Mouse (Mus musculus): ENCODE data around the gene Mycbp2. TPM values are rescaled to one million over a fixed set of nuclear protein-coding genes. Genes with fewer than 3 reads are reported as not detected.

Mycbp2 gene
- polyA plus RNA-seq, 1 experiment from 2014 or later, result 29.0 TPM

- no peak for DNase-seq (ENCODE audit: low read depth, low spot score)
Observed at GRCm38 (mm10) chr14:103186076-103186475, 160.5 kb downstream of the Mycbp2 start.

GRCm38 (mm10) chr14:103180096-103180495, 166.5 kb downstream of the Mycbp2 start:
- no peak for TF ChIP-seq CTCF (IDR thresholded peaks at IDR 0.05)
- no peak for ATAC-seq
- no peaks in the 10 kb centered on the region for H3K27me3 ChIP-seq
- in situ Hi-C loops (cut with MboI; ENCODE audit: low pct_unique_long_range_greater_than_20kb), result no loop called here
- ChIA-PET CTCF (interaction anchor here (1.2 to 1.7 kb wide), 2 partner anchors 13 to 24 kb away, joined by 3 to 4 read pairs; no protein-coding TSS in a partner anchor), POLR2A (no interaction called here)
- DNase-seq (ENCODE audit: low read depth, low spot score), result no peak

More at GRCm38 (mm10) chr14:103186076-103186475, 160.5 kb downstream of the Mycbp2 start:
- TF ChIP-seq CTCF (IDR thresholded peaks at IDR 0.05), result no peak
- no peak for ATAC-seq
- POLR2A ChIA-PET, result no interaction called here
- CTCF ChIA-PET, result interaction anchor here (0.7 kb wide), 1 partner anchor 310 kb away, joined by 3 read pairs; no protein-coding TSS in a partner anchor
- H3K27me3 ChIP-seq, result no peaks in the 10 kb centered on the region
- in situ Hi-C loops (cut with MboI; ENCODE audit: low pct_unique_long_range_greater_than_20kb), result no loop called here

- TF ChIP-seq CTCF (IDR thresholded peaks at IDR 0.05), result no peak
- in situ Hi-C loops (cut with MboI; ENCODE audit: low pct_unique_long_range_greater_than_20kb), result no loop called here
- DNase-seq (ENCODE audit: low read depth, low spot score), result no peak
- CTCF ChIA-PET, result no interaction called here
- no peaks in the 10 kb centered on the region for H3K27me3 ChIP-seq
- no peak for ATAC-seq
- POLR2A ChIA-PET, result no interaction called here
Observed at GRCm38 (mm10) chr14:103162923-103163322, 183.7 kb downstream of the Mycbp2 start.

DNA sequence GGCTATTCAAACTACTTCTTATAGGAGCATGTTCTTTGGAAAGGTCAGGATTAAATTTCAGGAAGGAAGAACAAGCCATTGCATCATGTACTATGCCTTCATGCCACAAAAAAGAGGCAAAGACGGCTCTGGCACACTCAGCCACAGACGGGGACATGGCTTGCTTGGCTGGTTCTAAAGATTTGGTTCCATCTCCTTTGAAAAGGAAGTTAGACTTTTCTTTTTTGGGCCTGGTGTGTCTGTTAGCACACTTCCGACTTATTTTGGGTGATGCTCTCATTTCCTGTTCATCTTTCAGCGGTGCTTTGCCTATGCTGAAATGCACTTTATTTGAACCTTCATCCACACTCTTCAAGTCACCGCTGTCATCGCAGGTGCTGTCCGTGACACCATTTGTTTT, 190.9 kb downstream of the Mycbp2 start:
- ChIA-PET CTCF (no interaction called here), POLR2A (no interaction called here)
- in situ Hi-C loops (cut with MboI; ENCODE audit: low pct_unique_long_range_greater_than_20kb), result no loop called here
- DNase-seq (ENCODE audit: low read depth, low spot score) (no peak), ATAC-seq (no peak)
- no peaks in the 10 kb centered on the region for H3K27me3 ChIP-seq
- no peak for TF ChIP-seq CTCF (IDR thresholded peaks at IDR 0.05)

GRCm38 (mm10) chr14:103150139-103150538, 196.5 kb downstream of the Mycbp2 start:
- DNase-seq (ENCODE audit: low read depth, low spot score), result no peak
- no peak for TF ChIP-seq CTCF (IDR thresholded peaks at IDR 0.05)
- CTCF ChIA-PET, result no interaction called here
- ATAC-seq, result no peak
- POLR2A ChIA-PET, result no interaction called here
- in situ Hi-C loops (cut with MboI; ENCODE audit: low pct_unique_long_range_greater_than_20kb), result no loop called here
- H3K27me3 ChIP-seq, result no peaks in the 10 kb centered on the region

DNA sequence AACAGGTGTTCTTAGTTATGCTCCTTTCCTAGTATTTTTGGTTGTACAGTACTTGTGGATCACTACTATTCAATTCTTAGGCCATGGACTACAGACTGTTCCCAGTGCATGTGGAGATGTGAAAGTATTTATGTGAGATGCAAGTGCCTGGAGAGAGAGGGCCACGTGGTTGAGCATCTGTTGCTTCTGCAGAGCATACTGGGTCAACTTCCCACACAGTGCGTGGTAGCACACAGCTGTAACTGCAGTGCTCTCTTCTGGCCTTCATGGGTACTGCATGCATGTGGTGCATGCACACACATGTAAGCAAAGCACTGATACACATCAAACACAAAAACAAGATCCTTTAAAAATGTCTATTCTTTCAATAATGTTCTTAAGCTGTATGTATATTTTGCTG, 214.6 kb downstream of the Mycbp2 start:
- H3K27me3 ChIP-seq, result no peaks in the 10 kb centered on the region
- ATAC-seq, result no peak
- peak; percentile 68 for TF ChIP-seq CTCF (IDR thresholded peaks at IDR 0.05)
- DNase-seq (ENCODE audit: low read depth, low spot score), result no peak
- in situ Hi-C loops (cut with MboI; ENCODE audit: low pct_unique_long_range_greater_than_20kb), result no loop called here
- ChIA-PET POLR2A (no interaction called here), CTCF (interaction anchor here (0.9 to 2.5 kb wide), 2 partner anchors 11 to 38 kb away, joined by 3 to 10 read pairs; no protein-coding TSS in a partner anchor)

DNA sequence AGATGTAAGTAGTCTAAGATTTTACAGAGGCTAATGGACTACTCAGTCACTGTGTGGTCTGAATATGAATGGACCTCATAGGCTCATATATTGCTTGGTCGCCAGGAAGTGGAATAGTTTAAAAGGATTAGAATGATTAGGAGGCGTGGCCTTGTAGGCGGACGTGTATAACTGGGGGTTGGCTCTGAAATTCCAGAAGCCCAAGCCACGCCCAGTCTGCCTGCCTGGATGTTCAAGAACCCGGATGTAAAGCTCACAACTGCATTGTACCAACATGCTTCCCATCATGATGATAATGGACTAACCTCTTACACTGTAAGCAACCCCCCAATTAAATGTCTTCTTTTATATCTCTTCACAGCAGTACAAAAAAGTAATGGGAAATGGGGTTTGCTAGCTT, 220.9 kb downstream of the Mycbp2 start:
- CTCF ChIA-PET, result no interaction called here
- DNase-seq (ENCODE audit: low read depth, low spot score), result no peak
- POLR2A ChIA-PET, result interaction anchor here (0.7 kb wide), 1 partner anchor 31 kb away, joined by 4 read pairs; no protein-coding TSS in a partner anchor

GRCm38 (mm10) chr14:103114994-103115670, 231.5 kb downstream of the Mycbp2 start:
- no peak for TF ChIP-seq CTCF (IDR thresholded peaks at IDR 0.05)
- POLR2A ChIA-PET, result no interaction called here
- in situ Hi-C loops (cut with MboI; ENCODE audit: low pct_unique_long_range_greater_than_20kb), result no loop called here
- CTCF ChIA-PET, result no interaction called here
- ATAC-seq (no peak), DNase-seq (ENCODE audit: low read depth, low spot score) (no peak)
- no peaks in the 10 kb centered on the region for H3K27me3 ChIP-seq

More for the DNA sequence above, 220.9 kb downstream of the Mycbp2 start:
- no peak for ATAC-seq
- no peak for TF ChIP-seq CTCF (IDR thresholded peaks at IDR 0.05)
- in situ Hi-C loops (cut with MboI; ENCODE audit: low pct_unique_long_range_greater_than_20kb), result no loop called here
- no peaks in the 10 kb centered on the region for H3K27me3 ChIP-seq

GRCm38 (mm10) chr14:103112606-103113363, 233.8 kb downstream of the Mycbp2 start:
- ChIA-PET POLR2A (no interaction called here), CTCF (interaction anchor here (1.4 kb wide), 1 partner anchor 10 kb away, joined by 3 read pairs; no protein-coding TSS in a partner anchor)
- H3K27me3 ChIP-seq, result no peaks in the 10 kb centered on the region
- DNase-seq (ENCODE audit: low read depth, low spot score) (no peak), ATAC-seq (no peak)
- in situ Hi-C loops (cut with MboI; ENCODE audit: low pct_unique_long_range_greater_than_20kb), result no loop called here
- no peak for TF ChIP-seq CTCF (IDR thresholded peaks at IDR 0.05)

DNA sequence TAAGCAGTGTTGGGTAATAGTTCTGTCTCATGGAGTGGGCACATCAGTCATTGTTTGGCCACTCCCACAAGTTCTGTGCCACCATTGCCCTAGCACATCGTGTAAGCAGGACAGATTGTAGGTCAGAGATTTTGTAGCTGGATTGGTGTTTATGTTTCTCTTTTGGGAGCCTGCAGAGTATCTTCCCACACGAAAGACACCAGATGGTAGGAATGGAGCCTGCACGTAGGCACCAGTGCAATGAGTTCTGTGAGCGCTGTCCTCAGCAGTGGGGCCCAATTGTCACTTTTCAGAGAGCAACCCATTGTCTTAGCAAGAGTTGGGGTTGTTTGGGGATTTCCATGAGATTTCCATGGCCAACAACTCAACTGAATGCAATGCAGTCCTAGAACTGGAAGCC, 236.6 kb downstream of the Mycbp2 start:
- in situ Hi-C loops (cut with MboI; ENCODE audit: low pct_unique_long_range_greater_than_20kb), result no loop called here
- TF ChIP-seq CTCF (IDR thresholded peaks at IDR 0.05), result no peak
- ChIA-PET POLR2A (no interaction called here), CTCF (no interaction called here)
- H3K27me3 ChIP-seq, result no peaks in the 10 kb centered on the region
- no peak for DNase-seq (ENCODE audit: low read depth, low spot score)
- ATAC-seq, result no peak

DNA sequence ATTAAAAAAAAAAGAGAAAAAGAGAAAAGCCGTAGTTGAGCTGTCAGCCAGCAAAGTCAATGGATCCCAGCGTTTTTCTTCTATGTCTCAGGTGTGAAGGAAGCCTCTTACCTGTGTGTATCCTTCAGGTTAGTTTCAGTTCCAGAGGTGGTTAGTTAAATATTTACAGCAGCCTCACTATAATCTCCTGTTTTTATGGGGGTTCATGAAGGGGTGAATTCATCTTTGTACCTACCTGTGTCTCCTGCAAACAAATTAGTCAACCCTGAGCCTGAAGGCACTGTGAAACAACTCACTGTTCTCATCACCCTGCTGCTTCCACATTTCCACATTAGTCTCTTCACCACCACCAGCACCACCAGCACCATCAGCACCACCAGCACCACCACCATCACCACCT, 240.3 kb downstream of the Mycbp2 start:
- ChIA-PET CTCF (no interaction called here), POLR2A (no interaction called here)
- ATAC-seq (no peak), DNase-seq (ENCODE audit: low read depth, low spot score) (no peak)
- H3K27me3 ChIP-seq, result no peaks in the 10 kb centered on the region
- no peak for TF ChIP-seq CTCF (IDR thresholded peaks at IDR 0.05)
- in situ Hi-C loops (cut with MboI; ENCODE audit: low pct_unique_long_range_greater_than_20kb), result no loop called here

Measured in Patski (cell line).